Mouse (Mus musculus) kidney, adult 11 months (tissue): ENCODE data around the gene Gm28710.

ENCODE experiments used
- DNase-seq: peaks from one replicate; pipeline ENCODE4 v3.0.0; 2022

The Gm28710 gene

DNA sequence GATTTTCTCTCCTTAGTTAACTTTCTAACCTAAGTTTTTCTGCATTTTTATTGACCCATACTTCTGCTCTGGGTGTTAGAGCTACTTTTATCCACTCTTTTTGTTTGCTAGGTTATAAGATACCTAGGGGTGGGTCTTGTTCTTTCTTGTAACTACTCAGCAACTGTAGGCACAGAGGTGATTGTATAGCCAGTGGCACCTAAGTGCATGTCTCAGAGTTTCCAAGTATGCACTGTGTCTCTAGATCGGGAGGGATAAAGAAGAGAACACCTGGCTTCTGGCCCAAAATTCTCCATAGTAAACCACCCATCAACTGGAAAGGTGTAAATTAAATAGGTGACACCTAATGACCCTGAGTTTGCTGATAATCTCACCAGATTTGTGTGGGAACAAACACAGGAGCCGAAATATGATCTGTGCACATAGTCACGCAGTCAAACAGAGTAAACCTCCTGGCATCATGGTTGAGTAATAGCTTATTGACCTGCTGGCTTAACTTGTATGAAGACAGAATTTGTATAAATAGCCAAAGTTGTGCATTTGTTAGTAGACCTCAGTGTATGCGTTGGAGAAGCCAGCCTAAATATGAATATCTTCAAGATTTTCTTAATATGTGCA lies at the start of gene Gm28710:
Gene Gm28710, plus strand, starts transcription at position 568 of the 618 bp plus-strand sequence.
- no peak for DNase-seq

GRCm38 (mm10) chr5:16777176-16777575 lies 14.4 kb upstream of the Gm28710 start:
- no peak for DNase-seq

DNA sequence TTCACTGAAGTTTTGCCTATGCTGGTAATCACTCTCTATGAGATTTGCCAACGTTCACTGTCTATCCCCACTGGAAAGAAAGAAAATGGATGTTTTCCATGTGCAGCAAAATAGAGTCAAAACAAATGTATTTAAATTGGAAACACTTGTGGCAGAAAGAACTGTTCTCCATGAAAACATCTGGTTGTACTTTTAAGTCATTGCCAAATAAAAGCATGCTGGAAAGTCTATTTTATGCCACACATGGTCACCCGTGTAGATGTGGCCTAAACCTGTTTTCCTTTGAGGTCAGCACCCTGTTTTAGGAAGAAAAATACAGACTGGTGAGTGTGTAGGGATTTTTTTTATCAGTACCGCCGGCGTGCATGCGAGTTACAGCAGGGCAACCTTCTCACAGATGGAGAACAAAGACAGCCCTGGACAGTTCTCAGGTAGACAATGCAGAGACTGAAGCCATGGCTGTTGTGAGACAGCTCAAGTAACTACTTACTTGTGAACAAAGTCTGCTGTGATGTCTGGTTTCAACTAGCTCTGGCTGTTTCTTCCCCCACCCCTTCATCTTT lies 12.9 kb upstream of the Gm28710 start:
- no peak for DNase-seq

- no peak for DNase-seq
Observed at GRCm38 (mm10) chr5:16785627-16786026, 6.0 kb upstream of the Gm28710 start.

DNA sequence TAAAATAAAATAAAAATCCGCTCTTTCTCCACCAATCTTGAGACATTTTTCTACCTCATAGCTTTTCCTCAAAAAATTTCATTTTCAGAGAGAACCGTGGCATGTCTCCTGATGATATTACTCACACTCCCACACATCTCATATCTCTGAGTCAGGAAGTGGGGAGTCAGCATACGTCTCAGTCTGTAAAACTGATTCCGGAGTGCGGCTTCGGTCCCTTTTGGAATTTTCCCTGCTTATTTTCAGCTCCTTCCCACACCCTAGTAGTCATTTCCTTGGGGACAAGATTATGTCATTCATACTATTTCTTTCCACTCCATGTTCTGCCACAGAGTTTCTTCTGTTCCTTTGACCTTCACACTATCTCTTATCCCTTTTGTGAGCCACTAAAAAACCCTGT lies 3.4 kb downstream of the Gm28710 start:
- DNase-seq, result no peak

DNA sequence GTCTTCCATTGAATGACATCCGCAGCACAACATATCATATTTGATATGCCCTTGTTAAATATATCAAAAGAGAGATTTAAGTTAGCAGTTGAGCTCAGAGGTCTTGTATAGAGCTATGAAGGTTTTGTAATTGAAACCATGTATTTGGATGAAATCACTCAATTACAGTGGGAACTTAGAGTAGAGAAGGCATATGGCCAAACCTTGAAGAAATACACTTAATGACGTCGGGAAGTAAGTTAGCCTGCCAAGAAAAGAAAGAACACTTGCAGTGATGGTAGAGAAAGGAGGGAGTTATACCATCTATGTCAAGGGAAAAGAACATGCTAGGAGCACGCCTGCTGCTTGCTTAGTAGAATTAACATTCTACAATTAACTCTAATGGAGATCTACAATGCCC lies 11.1 kb downstream of the Gm28710 start:
- DNase-seq, result no peak

DNA sequence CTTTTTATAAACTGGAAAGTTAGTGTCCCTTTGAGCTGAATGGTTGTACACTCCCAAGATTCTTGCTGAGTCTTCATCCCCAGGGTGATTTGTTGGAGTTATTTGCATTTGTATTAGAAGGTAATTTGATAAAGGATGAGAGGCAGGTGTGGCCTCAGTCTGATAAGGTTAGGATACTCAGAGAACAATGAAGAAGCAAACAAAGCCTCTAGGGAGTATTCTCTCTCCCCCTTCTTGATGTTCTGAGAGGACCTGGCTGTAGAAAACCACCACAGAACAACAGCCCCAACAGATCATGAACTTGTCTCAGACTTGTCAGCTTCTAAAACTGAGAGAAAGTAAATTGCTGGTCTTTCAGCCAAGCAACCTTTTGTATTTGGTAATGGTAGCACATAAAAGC lies 47.4 kb downstream of the Gm28710 start:
- DNase-seq, result no peak

DNA sequence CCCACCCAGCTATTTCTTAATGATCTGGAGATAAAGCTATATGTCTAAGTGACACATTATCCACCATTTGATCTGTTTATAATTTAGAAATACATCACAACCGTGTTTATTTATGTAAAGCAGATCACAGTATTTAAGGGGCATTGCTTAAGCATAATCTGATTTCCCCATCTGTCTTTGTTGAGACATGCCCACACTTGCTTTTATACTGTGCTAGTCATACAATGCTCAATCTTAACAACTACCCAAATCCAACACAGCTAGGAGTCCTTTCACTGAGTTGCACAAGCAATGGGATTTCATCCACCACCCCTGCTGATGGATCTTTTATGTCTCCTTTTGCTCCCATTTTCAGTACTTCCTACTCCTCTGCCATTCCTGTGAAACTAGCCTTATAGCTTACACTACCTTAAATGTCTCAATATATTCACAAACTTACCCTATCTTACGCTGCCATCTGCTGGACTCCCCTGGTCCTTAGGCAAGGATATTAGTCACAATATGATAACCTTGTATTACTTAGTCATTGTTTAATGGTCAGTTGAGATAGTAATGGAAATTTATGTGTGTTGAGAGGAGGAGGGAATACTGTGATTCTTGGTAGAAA lies 77.8 kb downstream of the Gm28710 start:
- DNase-seq, result no peak

DNA sequence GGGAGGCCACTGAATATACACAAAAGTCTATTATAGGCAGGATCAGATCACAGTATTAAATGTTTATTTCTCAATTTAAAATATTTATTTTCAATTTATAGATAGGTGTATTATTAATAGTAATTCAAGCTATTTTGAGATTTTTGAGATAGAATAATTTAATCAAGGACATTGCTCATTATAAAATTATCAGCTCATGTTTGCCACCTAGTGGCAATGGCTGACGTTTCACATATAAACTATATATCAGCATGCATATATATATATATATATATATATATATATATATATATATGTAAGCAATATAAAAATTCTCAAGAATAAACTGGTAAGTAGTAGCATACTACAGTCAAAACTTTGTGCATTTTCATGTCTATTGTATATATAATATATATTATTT lies 102.6 kb downstream of the Gm28710 start:
- no peak for DNase-seq

- DNase-seq, result no peak
Observed at GRCm38 (mm10) chr5:16919791-16920190, 128.2 kb downstream of the Gm28710 start.

- no peak for DNase-seq
Observed at GRCm38 (mm10) chr5:16922473-16922872, 130.9 kb downstream of the Gm28710 start.
